ENCODE assay signal across 17 mouse cellular contexts in genomic region chr6:119808726-119809505, GRCm38 (mm10). TPM values are rescaled to one million over a fixed set of nuclear protein-coding genes. Genes with fewer than 3 reads are reported as not detected.
DNase-seq lines count a peak whose midpoint lies in the region; ATAC-seq lines count a peak whose summit lies in the region.
"Had no signal": no experiment of that assay in that cellular context is flagged by ENCODE, and none has a peak within 500 bp of the region (broad histone marks: within the 10 kb centered on the region; RNA-seq: fewer than 3 reads in every experiment).

No protein-coding gene starts in this region.

- ATAC-seq in erythroid progenitor cell, adult 5-6 weeks (replicated peaks; ENCODE audit: low FRiP score, poor library complexity, severe bottlenecking) = no peak
- ATAC-seq: forebrain, embryonic 16.5 days; inflammation-experienced regulatory T-cells, adult 6 months had no signal

- DNase-seq in left cerebral cortex, adult 9 months (ENCODE audit: low spot score in 2 of 2) = peak; percentile 26 to 41
- no peak for DNase-seq in left cerebral cortex, postnatal 10 days (ENCODE audit: extremely low spot score in 1 of 2, low spot score in 2 of 2)
- DNase-seq in brain, adult 2 months (ENCODE audit: low read depth, low spot score) = peak; percentile 97
- peak; percentile 51 to 62 for DNase-seq in cerebellum, adult 18-20 months
- DNase-seq in cerebellum, postnatal 36 days = peak; percentile 27 to 49
- DNase-seq in yolk sac, embryonic 10.5 days (ENCODE audit: low spot score) = no peak
- DNase-seq: gastrocnemius, postnatal 10 days; heart, adult 2 months; kidney, adult 9 months; kidney, postnatal 4 days; lung, adult 2 months; midbrain, embryonic 14.5 days; retina, postnatal 1 day; spleen, adult 18-20 months had no signal

- intact Hi-C loops in left cerebral cortex, postnatal 10 days (cut with DNase I) = no loop called here

RNA-seq across cellular contexts. Expression of gene Erc1, which starts 39.1 kb away (rescaled TPM):
- total RNA-seq in left cerebral cortex, postnatal 10 days (2021) = 100 to 1,000 TPM; 127 to 131 TPM
- 16.6 and 21.8 TPM in 2 replicates for total RNA-seq in erythroid progenitor cell, adult 5-6 weeks (2015; ENCODE audit: low replicate concordance)
- 16.9 and 29.1 TPM in 2 replicates for total RNA-seq in erythroid progenitor cell, adult 5-6 weeks (2017; ENCODE audit: low replicate concordance)

Comparison
In these comparisons a context has a peak if more than half of its experiments do, and no peak if none do; other contexts are left out.
1. DNase-seq: peak in left cerebral cortex, adult 9 months (2 of 2), brain, adult 2 months (single experiment), cerebellum, adult 18-20 months (2 of 2) and cerebellum, postnatal 36 days (2 of 2); none in left cerebral cortex, postnatal 10 days (0 of 2) and yolk sac, embryonic 10.5 days (single experiment).
2. RNA of gene Erc1, which starts 39.1 kb away (total RNA-seq): 127 to 131 TPM in left cerebral cortex, postnatal 10 days; 16.6 to 29.1 TPM in erythroid progenitor cell, adult 5-6 weeks; every median in the first group is over 4 times any median in the second.